Mouse (Mus musculus): ENCODE measurements at regions not wholly inside any gene's neighbourhood (a gene's known extent, or its start where the extent isn't known, plus 50 kb on each side); places are given as distances from the start of the nearest gene placed in this dataset.
"Not testable (repeated sequence)": the region's sequence is repeated elsewhere in the genome, so short reads cannot be mapped to it uniquely, and the experiment has no call there.

GRCm38 (mm10) chr12:64788761-64789160 is 128.9 kb upstream of the Gm527 start:
- DNase-seq (ENCODE audit: low read depth, low spot score), result no peak

- DNase-seq (ENCODE audit: low read depth, low spot score), result not testable (repeated sequence)
Observed at GRCm38 (mm10) chr12:64808492-64808891, 109.2 kb upstream of the Gm527 start.

GRCm38 (mm10) chr12:64810081-64810480 is 107.6 kb upstream of the Gm527 start:
- DNase-seq (ENCODE audit: low read depth, low spot score), result no peak

GRCm38 (mm10) chr12:64815871-64816270 is 101.8 kb upstream of the Gm527 start:
- no peak for DNase-seq (ENCODE audit: low read depth, low spot score)

- peak; percentile 57 for DNase-seq (ENCODE audit: low read depth, low spot score)
Observed at GRCm38 (mm10) chr12:64817056-64817810, 100.5 kb upstream of the Gm527 start.

GRCm38 (mm10) chr12:64820722-64821121 is 97.0 kb upstream of the Gm527 start:
- peak; percentile 75 for DNase-seq (ENCODE audit: low read depth, low spot score)

- DNase-seq (ENCODE audit: low read depth, low spot score), result peak; percentile 72
Observed at GRCm38 (mm10) chr12:64829662-64830249, 88.0 kb upstream of the Gm527 start.

GRCm38 (mm10) chr12:64832313-64833151 is 85.2 kb upstream of the Gm527 start:
- DNase-seq (ENCODE audit: low read depth, low spot score), result no peak

- DNase-seq (ENCODE audit: low read depth, low spot score), result no peak
Observed at GRCm38 (mm10) chr12:64857709-64858108, 60.0 kb upstream of the Gm527 start.

All from A20 (cell line).